In genomic region chr6:124584935-124585334, GRCm38 (mm10) we compare ENCODE assay signal across 33 mouse cellular contexts. TPM values are rescaled to one million over a fixed set of nuclear protein-coding genes. Genes with fewer than 3 reads are reported as not detected.
DNase-seq lines count a peak whose midpoint lies in the region.
"Had no signal": no experiment of that assay in that cellular context is flagged by ENCODE, and none has a peak within 500 bp of the region (broad histone marks: within the 10 kb centered on the region; RNA-seq: fewer than 3 reads in every experiment).

No protein-coding gene starts in this region.

- DNase-seq in adrenal gland, adult (ENCODE audit: inconsistent age in 2 of 2, low spot score in 1 of 2): peak; percentile 44 to 80
- DNase-seq in adrenal gland, adult 18-20 months (ENCODE audit: low spot score in 2 of 2): no peak
- DNase-seq in layer of hippocampus, adult 9-11 months: peak; percentile 33
- DNase-seq in layer of hippocampus, adult 9-10 months (ENCODE audit: low spot score): no peak
- DNase-seq in 3T3-L1 (ENCODE audit: low read depth, low spot score): peak; percentile 34
- peak; percentile 16 for DNase-seq in adrenal gland, postnatal 14 days
- DNase-seq in cerebellum, adult 9-10 months: no peak
- no peak for DNase-seq in frontal cortex, adult 2 months (ENCODE audit: extremely low spot score in 1 of 2, low spot score in 1 of 2)
- DNase-seq: B cell, adult 2 months; cerebellum, adult 11-12 months; cerebellum, adult 8-10 months; cerebellum, postnatal 14 days; gastrocnemius, postnatal 10 days; gastrocnemius, postnatal 36 days; heart, adult 2 months; heart, postnatal 14 days; heart, postnatal 4 days; kidney, adult 2 months had no signal

RNA-seq across cellular contexts. Expression of gene C1rb, which starts 14.8 kb away (rescaled TPM):
- total RNA-seq in adrenal gland, adult 18-20 months (2021): 10 to 100 TPM in 1 of 2 experiments, 1 to 10 TPM in 1; 6.7 to 12.3 TPM
- total RNA-seq in adrenal gland, postnatal 14 days (2021): 3.1 and 6.0 TPM in 2 replicates
- polyA plus RNA-seq in frontal cortex, adult 2 months (2012; rRNA removed): not detected in 2 replicates
- total RNA-seq: CH12.LX; granulocyte monocyte progenitor cell, adult 5-6 weeks; hindbrain, postnatal 0 days had no signal
- polyA plus RNA-seq: brain, embryonic 14.5 days; embryonic facial prominence, embryonic 12.5 days; embryonic facial prominence, embryonic 15.5 days; forebrain, embryonic 11.5 days; G1E; heart, adult 2 months; heart, embryonic 10.5 days; heart, embryonic 13.5 days; heart, embryonic 16.5 days; hindbrain, embryonic 11.5 days; hindbrain, embryonic 14.5 days; hindbrain, postnatal 0 days; inflammation-experienced regulatory T-cells, adult 6 months; intestine, postnatal 0 days; kidney, adult 2 months had no signal

RNA-seq across cellular contexts. Expression of gene C1s1, which starts 42.8 kb away (rescaled TPM):
- 10 to 100 TPM; 48.3 to 69.2 TPM for total RNA-seq in adrenal gland, adult 18-20 months (2021)
- 51.8 and 66.5 TPM in 2 replicates for total RNA-seq in adrenal gland, postnatal 14 days (2021)
- polyA plus RNA-seq in frontal cortex, adult 2 months (2012; rRNA removed): 1.6 and 2.3 TPM in 2 replicates
- total RNA-seq: granulocyte monocyte progenitor cell, adult 5-6 weeks had no signal
- polyA plus RNA-seq: forebrain, embryonic 11.5 days; G1E; inflammation-experienced regulatory T-cells, adult 6 months had no signal

RNA-seq across cellular contexts. Expression of gene C1s2, which starts 51.0 kb away (rescaled TPM):
- 1 to 10 TPM; 2.0 to 2.8 TPM for total RNA-seq in adrenal gland, adult 18-20 months (2021)
- 2.7 and 2.9 TPM in 2 replicates for total RNA-seq in adrenal gland, postnatal 14 days (2021)
- 0.59 and 0.62 TPM in 2 replicates for polyA plus RNA-seq in frontal cortex, adult 2 months (2012; rRNA removed)
- total RNA-seq: granulocyte monocyte progenitor cell, adult 5-6 weeks; hindbrain, postnatal 0 days had no signal
- polyA plus RNA-seq: embryonic facial prominence, embryonic 12.5 days; forebrain, embryonic 11.5 days; G1E; heart, adult 2 months; heart, embryonic 10.5 days; heart, embryonic 13.5 days; hindbrain, embryonic 11.5 days; inflammation-experienced regulatory T-cells, adult 6 months; intestine, postnatal 0 days had no signal

Comparison
In these comparisons a context has a peak if more than half of its experiments do, and no peak if none do; other contexts are left out.
1. DNase-seq: peak in adrenal gland, adult (2 of 2), layer of hippocampus, adult 9-11 months (single experiment), 3T3-L1 (single experiment) and adrenal gland, postnatal 14 days (single experiment); none in adrenal gland, adult 18-20 months (0 of 2), layer of hippocampus, adult 9-10 months (single experiment), cerebellum, adult 9-10 months (single experiment) and frontal cortex, adult 2 months (0 of 2).